Mouse (Mus musculus) embryonic fibroblast, embryonic 13.5 days (primary cell): ENCODE data around the gene Pkdcc.
A peak's percentile ranks its signal among the peaks of the same experiment; 100 is the strongest.

Experiments used
- CTCF ChIP-seq: IDR thresholded peaks from 2 replicates; pipeline ENCODE4 v1.5.1; 2011; ENCODE audit warnings: mild to moderate bottlenecking, control low read depth, low read length, moderate library complexity, borderline replicate concordance; ENCODE audit not compliant: insufficient read depth
- POLR2A ChIP-seq: IDR thresholded peaks from 2 replicates; pipeline ENCODE4 v1.6.1; 2011; ENCODE audit warnings: low read depth, mild to moderate bottlenecking, control low read depth, low read length, moderate library complexity

DNA sequence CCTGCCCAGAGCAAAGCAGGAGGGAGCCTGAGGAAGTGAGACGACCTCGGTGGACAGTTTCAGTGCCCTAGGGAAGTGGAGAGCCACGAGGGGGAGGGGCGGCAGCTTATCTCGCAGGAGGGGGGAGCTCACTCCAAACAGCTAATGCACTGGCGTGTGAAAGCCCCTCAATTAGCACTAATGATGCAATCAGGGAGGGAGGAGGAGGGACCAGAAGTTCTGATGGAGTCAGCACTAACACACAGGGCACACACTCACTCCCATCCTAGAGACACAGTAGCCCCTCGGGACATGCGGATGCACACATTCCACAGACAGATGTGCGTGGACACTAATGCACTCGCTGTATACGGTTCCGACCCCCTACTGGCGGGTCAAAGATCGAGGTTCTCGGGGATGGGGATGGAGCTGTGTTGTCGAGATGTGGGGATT, 915 bp upstream of the Pkdcc start:
- TF ChIP-seq POLR2A (peak; percentile 36; the same call in 1 of the 2 replicates), CTCF (no peak)
